Mouse (Mus musculus): ENCODE results near the gene Dcaf10. TPM values are rescaled to one million over a fixed set of nuclear protein-coding genes. Genes with fewer than 3 reads are reported as not detected.
"Not testable (repeated sequence)": the region's sequence is repeated elsewhere in the genome, so short reads cannot be mapped to it uniquely, and the experiment has no call there.

Gene Dcaf10
- polyA plus RNA-seq, 1 experiment from 2014 or later: 7.8 TPM

- Histone ChIP-seq H3K36me3 (replicated peaks) (peaks cover 75% of the 10 kb centered on the region), H3K9me3 (no peaks in the 10 kb centered on the region), H3K27ac (no peak overlapping the region), H3K4me3 (no peak overlapping the region), H3K27me3 (ENCODE audit: poor library complexity, severe bottlenecking) (no peaks in the 10 kb centered on the region), H3K4me1 (no peaks in the 10 kb centered on the region)
- WGBS: 84% methylated on average over 3 of the region's 3 CpGs
- DNase-seq (ENCODE audit: extremely low spot score, low spot score): no peak
Observed at GRCm38 (mm10) chr4:45371261-45371660, 29.4 kb downstream of the Dcaf10 start.

- Histone ChIP-seq H3K27me3 (ENCODE audit: poor library complexity, severe bottlenecking) (no peaks in the 10 kb centered on the region), H3K4me3 (no peak overlapping the region), H3K9me3 (no peaks in the 10 kb centered on the region), H3K36me3 (replicated peaks) (peaks cover 79% of the 10 kb centered on the region), H3K27ac (no peak overlapping the region), H3K4me1 (no peaks in the 10 kb centered on the region)
- 94% methylated on average over 5 of the region's 5 CpGs for WGBS
- DNase-seq (ENCODE audit: extremely low spot score, low spot score): no peak
Observed at GRCm38 (mm10) chr4:45374879-45375278, 33.0 kb downstream of the Dcaf10 start.

GRCm38 (mm10) chr4:45376573-45376972 lies 34.7 kb downstream of the Dcaf10 start:
- H3K4me3 ChIP-seq: no peak overlapping the region
- WGBS: 92% methylated on average over 4 of the region's 4 CpGs
- no peak overlapping the region for H3K27ac ChIP-seq
- no peak for DNase-seq (ENCODE audit: extremely low spot score, low spot score)
- H3K27me3 ChIP-seq (ENCODE audit: poor library complexity, severe bottlenecking): no peaks in the 10 kb centered on the region
- H3K9me3 ChIP-seq: no peaks in the 10 kb centered on the region
- H3K4me1 ChIP-seq: no peaks in the 10 kb centered on the region
- peaks cover 62% of the 10 kb centered on the region for H3K36me3 ChIP-seq (replicated peaks)

GRCm38 (mm10) chr4:45380903-45381580 lies 39.1 kb downstream of the Dcaf10 start:
- not testable (repeated sequence) for H3K27me3 ChIP-seq (ENCODE audit: poor library complexity, severe bottlenecking); H3K27ac ChIP-seq; DNase-seq (ENCODE audit: extremely low spot score, low spot score); H3K4me3 ChIP-seq; H3K4me1 ChIP-seq; H3K9me3 ChIP-seq
- WGBS: 90% methylated on average over 10 of the region's 10 CpGs
- peaks cover 18% of the 10 kb centered on the region for H3K36me3 ChIP-seq (replicated peaks)

GRCm38 (mm10) chr4:45382133-45382532 lies 40.2 kb downstream of the Dcaf10 start:
- not testable (repeated sequence) for H3K27ac ChIP-seq; H3K36me3 ChIP-seq (replicated peaks); DNase-seq (ENCODE audit: extremely low spot score, low spot score); H3K4me1 ChIP-seq; H3K9me3 ChIP-seq; H3K27me3 ChIP-seq (ENCODE audit: poor library complexity, severe bottlenecking); H3K4me3 ChIP-seq
- WGBS: 92% methylated on average over 2 of the region's 2 CpGs

GRCm38 (mm10) chr4:45387296-45387695 lies 45.4 kb downstream of the Dcaf10 start:
- H3K36me3 ChIP-seq (replicated peaks); H3K4me3 ChIP-seq; H3K9me3 ChIP-seq; H3K4me1 ChIP-seq; H3K27ac ChIP-seq; H3K27me3 ChIP-seq (ENCODE audit: poor library complexity, severe bottlenecking); DNase-seq (ENCODE audit: extremely low spot score, low spot score): not testable (repeated sequence)
- 95% methylated on average over 5 of the region's 5 CpGs for WGBS

GRCm38 (mm10) chr4:45392099-45392498 lies 50.2 kb downstream of the Dcaf10 start:
- Histone ChIP-seq H3K9me3 (peaks cover 3% of the 10 kb centered on the region; the same call in 1 of the 2 replicates), H3K4me1 (peaks cover 9% of the 10 kb centered on the region), H3K27me3 (ENCODE audit: poor library complexity, severe bottlenecking) (no peaks in the 10 kb centered on the region), H3K27ac (no peak overlapping the region), H3K36me3 (replicated peaks) (peaks cover 20% of the 10 kb centered on the region), H3K4me3 (no peak overlapping the region)
- WGBS: 75% methylated on average over 4 of the region's 4 CpGs
- no peak for DNase-seq (ENCODE audit: extremely low spot score, low spot score)

GRCm38 (mm10) chr4:45392572-45392971 lies 50.7 kb downstream of the Dcaf10 start:
- DNase-seq (ENCODE audit: extremely low spot score, low spot score): no peak
- WGBS: 85% methylated on average over 11 of the region's 11 CpGs
- no peaks in the 10 kb centered on the region for H3K9me3 ChIP-seq

GRCm38 (mm10) chr4:45392994-45393393 lies 51.1 kb downstream of the Dcaf10 start:
- Histone ChIP-seq H3K36me3 (replicated peaks) (peaks cover 29% of the 10 kb centered on the region), H3K27me3 (ENCODE audit: poor library complexity, severe bottlenecking) (no peaks in the 10 kb centered on the region), H3K4me3 (no peak overlapping the region), H3K4me1 (peaks cover 9% of the 10 kb centered on the region), H3K27ac (no peak overlapping the region), H3K9me3 (no peaks in the 10 kb centered on the region)
- no peak for DNase-seq (ENCODE audit: extremely low spot score, low spot score)
- 89% methylated on average over 8 of the region's 8 CpGs for WGBS

More at GRCm38 (mm10) chr4:45392572-45392971, 50.7 kb downstream of the Dcaf10 start:
- peaks cover 9% of the 10 kb centered on the region for H3K4me1 ChIP-seq
- no peaks in the 10 kb centered on the region for H3K27me3 ChIP-seq (ENCODE audit: poor library complexity, severe bottlenecking)
- no peak overlapping the region for H3K27ac ChIP-seq
- H3K36me3 ChIP-seq (replicated peaks): peaks cover 25% of the 10 kb centered on the region
- H3K4me3 ChIP-seq: no peak overlapping the region

- H3K9me3 ChIP-seq: no peaks in the 10 kb centered on the region
- no peak overlapping the region for H3K27ac ChIP-seq
- no peak for DNase-seq (ENCODE audit: extremely low spot score, low spot score)
- 83% methylated on average over 5 of the region's 5 CpGs for whole genome bisulfite sequencing
- peaks cover 36% of the 10 kb centered on the region for H3K36me3 ChIP-seq (replicated peaks)
- H3K4me3 ChIP-seq: no peak overlapping the region
- no peaks in the 10 kb centered on the region for H3K27me3 ChIP-seq (ENCODE audit: poor library complexity, severe bottlenecking)
- H3K4me1 ChIP-seq: peaks cover 9% of the 10 kb centered on the region
Observed at GRCm38 (mm10) chr4:45393658-45394057, 51.8 kb downstream of the Dcaf10 start.

GRCm38 (mm10) chr4:45396211-45396610 lies 54.3 kb downstream of the Dcaf10 start:
- H3K4me3 ChIP-seq; H3K27ac ChIP-seq; H3K27me3 ChIP-seq (ENCODE audit: poor library complexity, severe bottlenecking); H3K9me3 ChIP-seq; DNase-seq (ENCODE audit: extremely low spot score, low spot score); H3K4me1 ChIP-seq: not testable (repeated sequence)
- 92% methylated on average over 6 of the region's 6 CpGs for WGBS
- peaks cover 62% of the 10 kb centered on the region for H3K36me3 ChIP-seq (replicated peaks)

GRCm38 (mm10) chr4:45398315-45398714 lies 56.4 kb downstream of the Dcaf10 start:
- H3K9me3 ChIP-seq; DNase-seq (ENCODE audit: extremely low spot score, low spot score); H3K4me3 ChIP-seq; H3K27ac ChIP-seq; H3K4me1 ChIP-seq; H3K27me3 ChIP-seq (ENCODE audit: poor library complexity, severe bottlenecking): not testable (repeated sequence)
- WGBS: 91% methylated on average over 5 of the region's 5 CpGs
- H3K36me3 ChIP-seq (replicated peaks): peaks cover 83% of the 10 kb centered on the region

GRCm38 (mm10) chr4:45399421-45400210 lies 57.7 kb downstream of the Dcaf10 start:
- Histone ChIP-seq H3K4me1 (peaks cover 3% of the 10 kb centered on the region; the same call in 1 of the 2 replicates), H3K4me3 (no peak overlapping the region), H3K27me3 (ENCODE audit: poor library complexity, severe bottlenecking) (no peaks in the 10 kb centered on the region), H3K36me3 (replicated peaks) (peaks cover 96% of the 10 kb centered on the region), H3K27ac (no peak overlapping the region), H3K9me3 (no peaks in the 10 kb centered on the region)
- WGBS: 96% methylated on average over 45 of the region's 45 CpGs
- DNase-seq (ENCODE audit: extremely low spot score, low spot score): no peak
